Mouse (Mus musculus) regulatory T cell (primary cell): ENCODE results near the gene 2010106E10Rik.

Experiments
- in situ Hi-C: fragments of 300-600 bp; cut with MboI, MseI; formaldehyde crosslinking; loops from one replicate; pipeline ENCODE4 v1.15.1; 2025; ENCODE audit warnings: high pct_unique_total_duplicates

2010106E10Rik gene

GRCm38 (mm10) chrX:112494974-112495373, at the start of gene 2010106E10Rik:
TSS of gene 2010106E10Rik (plus strand) at chrX:112495274.
- in situ Hi-C loops: no loop called here

- in situ Hi-C loops: no loop called here
These were observed 10.6 kb downstream of the 2010106E10Rik start for GRCm38 (mm10) chrX:112505651-112506050.

GRCm38 (mm10) chrX:112524755-112525154, 29.7 kb downstream of the 2010106E10Rik start:
- in situ Hi-C loops: loop anchor here (25.0 kb wide), 1 partner anchor 388 kb away; no protein-coding TSS in a partner anchor

- in situ Hi-C loops: loop anchor here (25.0 kb wide), 1 partner anchor 369 kb away; no protein-coding TSS in a partner anchor
These were observed 48.0 kb downstream of the 2010106E10Rik start for GRCm38 (mm10) chrX:112543115-112543514.

GRCm38 (mm10) chrX:112567716-112568115, 72.6 kb downstream of the 2010106E10Rik start:
- in situ Hi-C loops: no loop called here

GRCm38 (mm10) chrX:112600511-112601305, 105.6 kb downstream of the 2010106E10Rik start, which contains the start of gene Zfp711:
TSS of gene Zfp711 (plus strand) at chrX:112600526.
- in situ Hi-C loops: no loop called here

- in situ Hi-C loops: no loop called here
These were observed 106.4 kb downstream of the 2010106E10Rik start for GRCm38 (mm10) chrX:112601306-112602120.
